Mouse (Mus musculus) ovary, adult 10 weeks (tissue): Measurements from ENCODE around the gene Olfr554. TPM values are rescaled to one million over a fixed set of nuclear protein-coding genes. Genes with fewer than 3 reads are reported as not detected.

ENCODE experiments used
- polyA plus RNA-seq: library from polyadenylated mRNA; stranded (reverse); fragments of 350-450 nt; fragmentation: Illumina TruSeq; extraction: RNeasy Lipid Tissue Mini Kit (QIAGEN cat#74804); gene quantifications from one replicate; pipeline ENCODE4 v1.2.3, GENCODE M21; 2014

Olfr554 gene
- polyA plus RNA-seq = not detected

GRCm38 (mm10) chr7:102638132-102638531 is at the start of gene Olfr554:
TSS of gene Olfr554 (plus strand) at chr7:102638432.

GRCm38 (mm10) chr7:102591786-102592185 is 46.4 kb upstream of the Olfr554 start, which contains the start of gene Olfr551:
TSS of gene Olfr551 (minus strand) at chr7:102591886.

GRCm38 (mm10) chr7:102597378-102598031 is 40.7 kb upstream of the Olfr554 start, which contains the start of gene Olfr552:
TSS of gene Olfr552 (plus strand) at chr7:102597770.

GRCm38 (mm10) chr7:102618118-102618517 is 20.1 kb upstream of the Olfr554 start, which contains the start of gene Olfr553:
TSS of gene Olfr553 (minus strand) at chr7:102618218.

GRCm38 (mm10) chr7:102658523-102658922 is 20.3 kb downstream of the Olfr554 start, which contains the start of gene Olfr555:
TSS of gene Olfr555 (plus strand) at chr7:102658823.

GRCm38 (mm10) chr7:102664599-102664998 is 26.4 kb downstream of the Olfr554 start, which contains the start of gene Olfr556:
TSS of gene Olfr556 (plus strand) at chr7:102664899.

GRCm38 (mm10) chr7:102686944-102687501 is 48.8 kb downstream of the Olfr554 start, which contains the start of gene Trim68:
TSS of gene Trim68 (minus strand) at chr7:102687327.

Other genes starting within 250 kb of the Olfr554 start
- gene Rrm1, start 196.7 kb upstream of the Olfr554 start, polyA plus RNA-seq = 117 TPM
- not detected for gene Olfr543, start 156.8 kb upstream of the Olfr554 start, polyA plus RNA-seq
- gene Olfr544, start 150.1 kb upstream of the Olfr554 start, polyA plus RNA-seq = not detected
- gene Olfr545, start 138.9 kb upstream of the Olfr554 start, polyA plus RNA-seq = not detected
- gene Olfr547, start 103.7 kb upstream of the Olfr554 start, polyA plus RNA-seq = not detected
- gene Olfr548-ps1, start 97.5 kb upstream of the Olfr554 start, polyA plus RNA-seq = not detected
- not detected for gene Olfr549, start 88.6 kb upstream of the Olfr554 start, polyA plus RNA-seq
- gene Trim21, start 72.9 kb upstream of the Olfr554 start, polyA plus RNA-seq = 13.1 TPM
- not detected for gene Olfr550, start 67.0 kb upstream of the Olfr554 start, polyA plus RNA-seq
- not detected for gene Olfr551, start 46.5 kb upstream of the Olfr554 start, polyA plus RNA-seq
- not detected for gene Olfr552, start 40.7 kb upstream of the Olfr554 start, polyA plus RNA-seq
- not detected for gene Olfr553, start 20.2 kb upstream of the Olfr554 start, polyA plus RNA-seq
- not detected for gene Olfr555, start 20.4 kb downstream of the Olfr554 start, polyA plus RNA-seq
- gene Olfr556, start 26.5 kb downstream of the Olfr554 start, polyA plus RNA-seq = not detected
- 6.5 TPM for gene Trim68, start 48.9 kb downstream of the Olfr554 start, polyA plus RNA-seq
- gene Olfr557, start 57.5 kb downstream of the Olfr554 start, polyA plus RNA-seq = not detected
- gene Olfr558, start 63.8 kb downstream of the Olfr554 start, polyA plus RNA-seq = 10.3 TPM
- not detected for gene Olfr33, start 80.6 kb downstream of the Olfr554 start, polyA plus RNA-seq
- gene Olfr559, start 89.1 kb downstream of the Olfr554 start, polyA plus RNA-seq = not detected
- gene Olfr560, start 120.9 kb downstream of the Olfr554 start, polyA plus RNA-seq = not detected
- gene Olfr78, start 121.0 kb downstream of the Olfr554 start, polyA plus RNA-seq = 0.43 TPM
- not detected for gene Olfr561, start 132.8 kb downstream of the Olfr554 start, polyA plus RNA-seq
- not detected for gene Olfr564, start 165.0 kb downstream of the Olfr554 start, polyA plus RNA-seq
- gene Olfr566, start 220.3 kb downstream of the Olfr554 start, polyA plus RNA-seq = not detected
- gene Olfr568, start 238.7 kb downstream of the Olfr554 start, polyA plus RNA-seq = not detected